Mouse (Mus musculus): ENCODE results near the gene Adora2a.

Gene Adora2a

GRCm38 (mm10) chr10:75307130-75307529 lies 9.5 kb upstream of the Adora2a start:
- in situ Hi-C loops (cut with MboI, MseI) = loop anchor here (25.0 kb wide), 1 partner anchor 480 kb away; the partner anchor contains the start of genes Gm20441, Gstt1 and Gstt3

GRCm38 (mm10) chr10:75312361-75312760 lies 4.3 kb upstream of the Adora2a start:
- in situ Hi-C loops (cut with MboI, MseI) = loop anchor here (25.0 kb wide), 1 partner anchor 475 kb away; the partner anchor contains the start of genes Gm20441, Gstt1 and Gstt3

GRCm38 (mm10) chr10:75314190-75314980 lies 2.3 kb upstream of the Adora2a start:
- in situ Hi-C loops (cut with MboI, MseI) = loop anchor here (25.0 kb wide), 1 partner anchor 473 kb away; the partner anchor contains the start of genes Gm20441, Gstt1 and Gstt3

- in situ Hi-C loops (cut with MboI, MseI) = loop anchor here (25.0 kb wide), 1 partner anchor 472 kb away; the partner anchor contains the start of genes Gm20441, Gstt1 and Gstt3
Measured at GRCm38 (mm10) chr10:75315756-75316155, 921 bp upstream of the Adora2a start.

DNA sequence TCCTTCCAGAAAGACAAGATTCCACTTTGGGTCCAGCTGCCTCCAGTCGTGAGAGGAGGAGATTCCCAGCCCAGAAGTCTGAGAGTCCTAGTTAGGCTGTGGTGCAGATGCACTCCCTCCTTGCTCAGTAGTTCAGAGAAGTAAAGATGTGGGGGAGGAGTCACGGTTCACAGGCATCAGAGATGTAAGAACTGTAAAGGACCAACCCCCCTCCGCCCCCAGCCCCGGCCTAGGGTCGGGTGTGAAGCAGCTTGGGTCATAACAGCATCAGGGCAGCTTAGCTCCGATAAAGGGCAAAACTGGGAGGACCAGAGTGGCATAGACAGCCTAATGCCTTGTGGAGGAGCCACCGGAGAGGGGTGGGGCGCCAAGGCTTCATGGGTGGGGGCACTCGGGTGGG lies 205 bp upstream of the Adora2a start:
- in situ Hi-C loops (cut with MboI, MseI) = loop anchor here (25.0 kb wide), 1 partner anchor 471 kb away; the partner anchor contains the start of genes Gm20441, Gstt1 and Gstt3

DNA sequence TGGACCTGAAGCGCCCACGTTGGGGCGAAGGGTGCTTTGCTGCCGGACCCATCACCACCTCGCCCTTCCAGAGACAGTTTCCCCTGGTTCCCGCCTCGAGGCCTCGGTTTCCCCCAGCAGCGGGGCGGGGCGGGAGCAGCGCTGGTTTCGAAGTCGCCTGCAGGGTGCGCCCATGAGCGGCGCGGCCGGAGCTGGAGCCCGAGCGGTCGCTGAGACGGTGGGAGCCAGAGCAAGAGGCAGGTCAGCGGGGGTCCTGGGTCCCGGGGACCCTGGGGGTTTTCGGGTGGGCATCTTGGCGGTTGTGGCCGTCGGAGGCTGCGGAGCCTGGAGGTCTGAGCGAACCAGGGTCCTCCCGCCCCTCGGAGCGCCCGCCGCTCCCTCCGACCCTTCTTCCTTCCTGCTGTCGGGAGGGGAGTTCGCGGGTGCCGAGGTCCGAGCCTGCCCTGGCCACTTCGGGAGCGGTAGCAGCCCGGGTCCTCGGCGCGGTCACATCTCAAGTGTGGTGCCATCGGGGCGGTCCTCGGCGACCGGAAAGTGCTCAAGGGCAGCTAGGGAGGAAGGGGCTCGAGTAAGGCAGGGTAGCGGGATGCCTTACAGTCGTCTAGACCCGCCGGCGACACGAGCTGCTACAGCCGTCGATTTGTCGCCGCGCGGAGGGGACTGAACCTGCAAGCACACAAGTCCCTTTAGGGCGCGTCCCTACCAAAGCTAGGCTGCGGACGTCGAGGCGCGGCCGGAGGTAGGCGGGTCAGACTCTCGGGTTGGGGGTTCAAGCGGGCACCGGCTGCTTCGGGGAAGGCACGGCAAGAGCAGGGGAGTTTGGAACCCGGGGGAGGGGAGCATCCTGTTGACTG lies 458 bp downstream of the Adora2a start:
- in situ Hi-C loops (cut with MboI, MseI) = loop anchor here (25.0 kb wide), 1 partner anchor 470 kb away; the partner anchor contains the start of genes Gm20441, Gstt1 and Gstt3

DNA sequence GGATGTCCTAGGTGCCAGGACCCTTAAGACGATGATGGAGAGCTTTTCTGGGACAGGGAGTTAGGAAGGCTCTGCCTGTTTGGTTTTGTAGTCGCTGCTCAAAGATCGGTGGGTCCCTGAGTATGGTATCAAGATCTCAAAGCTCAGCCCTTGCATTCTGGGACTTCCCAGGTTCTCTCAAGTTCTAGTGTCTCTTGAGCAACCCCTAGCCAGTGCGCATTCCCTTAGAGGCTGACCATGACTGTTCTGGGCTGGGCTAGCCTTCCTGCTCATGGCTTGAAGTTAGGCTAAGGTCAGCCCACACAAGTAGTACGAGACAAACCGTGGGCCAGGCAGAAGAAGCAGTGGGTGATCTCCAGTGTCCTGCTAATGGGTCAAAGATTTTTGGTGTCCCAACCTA lies 1.5 kb downstream of the Adora2a start:
- in situ Hi-C loops (cut with MboI, MseI) = loop anchor here (25.0 kb wide), 1 partner anchor 469 kb away; the partner anchor contains the start of genes Gm20441, Gstt1 and Gstt3

GRCm38 (mm10) chr10:75320321-75320720 lies 3.6 kb downstream of the Adora2a start:
- in situ Hi-C loops (cut with MboI, MseI) = loop anchor here (5.0 to 25.0 kb wide), 2 partner anchors 117 to 467 kb away; partner anchors contain the start of genes Gm20441, Gstt1 and Gstt3

GRCm38 (mm10) chr10:75322966-75323365 lies 6.3 kb downstream of the Adora2a start:
- in situ Hi-C loops (cut with MboI, MseI) = loop anchor here (5.0 to 25.0 kb wide), 2 partner anchors 114 to 464 kb away; partner anchors contain the start of genes Gm20441, Gstt1 and Gstt3

DNA sequence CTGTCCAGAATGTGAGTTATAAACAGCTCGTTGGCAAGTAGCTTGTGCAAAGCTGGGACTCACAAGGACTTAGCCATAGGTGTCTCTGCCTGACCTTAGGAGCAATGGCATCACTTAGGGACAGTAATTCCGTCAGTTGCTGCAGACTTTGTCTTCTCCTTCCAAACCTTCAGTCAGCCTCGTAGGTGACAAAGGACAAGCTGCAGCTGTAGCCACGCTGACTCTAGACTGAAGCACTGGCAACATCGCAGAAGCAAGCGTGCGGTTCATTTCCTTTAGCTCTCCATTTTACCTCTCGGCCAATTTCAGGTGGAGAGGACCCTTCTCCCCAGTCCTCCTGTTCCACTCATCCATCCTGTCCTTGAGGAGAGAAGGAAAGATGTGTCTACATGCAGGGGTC lies 7.3 kb downstream of the Adora2a start:
- in situ Hi-C loops (cut with MboI, MseI) = loop anchor here (5.0 to 25.0 kb wide), 2 partner anchors 113 to 463 kb away; partner anchors contain the start of genes Gm20441, Gstt1 and Gstt3

DNA sequence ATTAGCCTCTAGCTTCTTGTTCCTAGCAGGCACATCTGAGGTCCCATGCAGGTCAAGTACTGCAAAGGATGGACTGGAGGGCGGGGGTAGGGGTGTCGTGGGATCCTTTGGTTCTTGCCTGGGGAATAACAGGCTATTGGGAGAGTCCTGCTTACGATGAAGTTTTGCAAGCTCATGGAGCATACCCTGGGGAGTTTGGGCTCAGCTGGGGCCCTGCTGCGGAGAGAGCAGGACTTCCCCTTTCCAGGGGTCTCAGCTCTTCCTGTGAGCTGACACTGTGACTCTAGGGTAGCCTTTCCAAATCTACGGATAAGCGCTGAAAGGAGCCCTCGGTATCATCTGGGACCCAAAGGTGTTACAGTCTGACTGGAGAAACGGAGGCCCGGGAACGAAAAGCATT lies 7.7 kb downstream of the Adora2a start:
- in situ Hi-C loops (cut with MboI, MseI) = loop anchor here (5.0 to 25.0 kb wide), 2 partner anchors 113 to 463 kb away; partner anchors contain the start of genes Gm20441, Gstt1 and Gstt3

- in situ Hi-C loops (cut with MboI, MseI) = no loop called here
Measured at GRCm38 (mm10) chr10:75325821-75326220, 9.1 kb downstream of the Adora2a start.

- in situ Hi-C loops (cut with MboI, MseI) = no loop called here
Measured at GRCm38 (mm10) chr10:75326553-75326952, 9.9 kb downstream of the Adora2a start.

DNA sequence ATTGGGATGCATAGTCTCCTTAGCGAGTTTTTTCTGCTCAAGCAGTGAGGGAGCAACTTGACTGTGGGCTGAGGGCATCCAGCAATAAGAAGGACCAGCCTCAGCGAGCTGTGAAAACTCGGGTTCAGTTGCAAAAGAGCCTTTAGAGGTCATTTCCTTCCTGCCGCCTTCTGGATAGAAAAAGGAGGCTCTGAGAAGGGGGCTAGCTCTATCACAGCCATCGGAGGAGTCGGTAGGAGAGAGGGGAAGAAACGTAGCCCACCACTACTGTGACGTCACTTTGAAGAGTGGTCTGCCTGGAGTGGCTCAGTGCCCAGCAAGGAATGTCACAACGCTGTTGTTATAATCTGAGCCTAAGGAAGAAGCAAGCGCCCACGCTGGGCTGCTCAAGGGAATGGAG lies 10.4 kb downstream of the Adora2a start:
- in situ Hi-C loops (cut with MboI, MseI) = no loop called here

GRCm38 (mm10) chr10:75328201-75328704 lies 11.6 kb downstream of the Adora2a start:
- in situ Hi-C loops (cut with MboI, MseI) = no loop called here

DNA sequence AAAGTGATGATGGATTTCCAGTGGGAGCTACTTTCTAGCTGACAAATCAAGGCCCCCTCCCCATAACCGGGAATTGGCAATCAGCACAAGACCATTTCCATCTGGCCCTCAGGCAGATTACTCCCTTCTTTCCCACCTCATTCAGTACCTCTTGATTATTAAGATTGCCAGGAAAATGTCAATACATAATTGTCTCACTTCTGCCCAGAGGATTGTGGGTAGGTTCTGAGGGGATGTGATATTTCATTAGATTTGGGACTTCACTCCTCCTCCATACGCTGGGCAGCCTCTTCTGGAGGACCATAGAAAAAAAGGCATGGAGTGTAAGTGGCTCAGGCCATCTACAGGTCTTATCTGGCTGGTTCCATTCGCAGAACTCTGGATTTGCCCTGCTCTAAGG lies 15.6 kb downstream of the Adora2a start:
- in situ Hi-C loops (cut with MboI, MseI) = no loop called here

GRCm38 (mm10) chr10:75333176-75333776 lies 16.6 kb downstream of the Adora2a start:
- in situ Hi-C loops (cut with MboI, MseI) = no loop called here

GRCm38 (mm10) chr10:75334175-75334574 lies 17.5 kb downstream of the Adora2a start:
- in situ Hi-C loops (cut with MboI, MseI) = no loop called here

DNA sequence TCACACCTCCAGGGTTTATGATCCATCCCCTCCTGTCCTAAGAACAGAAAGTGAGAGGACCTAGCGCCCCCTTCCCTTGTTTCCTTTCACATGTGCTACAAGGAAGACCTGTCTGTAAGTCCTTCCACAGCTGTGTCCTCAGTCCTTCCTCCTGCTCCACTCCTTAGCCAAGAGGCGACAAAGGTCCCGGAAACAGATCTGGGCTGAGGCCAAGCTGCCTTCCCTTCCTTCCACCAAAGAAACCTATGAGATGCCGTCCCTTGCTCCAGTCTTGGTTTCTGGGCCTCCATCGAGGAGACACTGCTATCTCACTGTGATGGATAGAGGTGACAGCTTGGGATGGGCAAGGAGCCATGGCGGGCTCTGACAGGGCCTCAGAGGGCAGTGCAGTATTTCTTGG lies 18.4 kb downstream of the Adora2a start:
- in situ Hi-C loops (cut with MboI, MseI) = no loop called here

DNA sequence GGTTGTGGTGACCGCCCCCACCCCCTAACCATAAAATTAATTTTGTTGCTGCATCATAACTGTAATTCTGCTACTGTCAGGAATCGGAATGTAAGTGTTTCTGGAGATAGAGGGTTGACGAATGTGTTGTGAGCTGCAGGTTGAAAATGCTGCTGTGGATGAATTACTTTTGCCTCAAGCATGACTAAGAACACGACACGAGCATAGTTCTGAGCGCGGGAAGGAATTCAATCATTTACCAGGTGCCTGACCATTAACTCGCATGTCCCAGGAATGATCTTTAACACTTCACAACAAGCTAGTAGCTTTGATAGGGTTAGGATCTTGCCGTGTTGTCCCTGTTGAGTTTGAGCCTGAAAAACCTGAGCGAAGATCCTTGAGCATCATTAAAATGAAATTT lies 20.6 kb downstream of the Adora2a start:
- in situ Hi-C loops (cut with MboI, MseI) = no loop called here

- in situ Hi-C loops (cut with MboI, MseI) = no loop called here
Measured at GRCm38 (mm10) chr10:75338852-75339251, 22.2 kb downstream of the Adora2a start.
